Mouse (Mus musculus): ENCODE measurements around the gene Actn3. TPM values are rescaled to one million over a fixed set of nuclear protein-coding genes. Genes with fewer than 3 reads are reported as not detected.
A peak's percentile ranks its signal among the peaks of the same experiment; 100 is the strongest.
"Not testable (repeated sequence)": the region's sequence is repeated elsewhere in the genome, so short reads cannot be mapped to it uniquely, and the experiment has no call there.

Gene Actn3
- 1 to 10 TPM in 1 of 2 experiments, under 1 TPM in 1; 0.38 to 2.2 TPM for total RNA-seq (2021)

GRCm38 (mm10) chr19:4877785-4878184, at the start of gene Actn3:
Gene Actn3 (minus strand): TSS chr19:4877909.
- peak; percentile 41 for DNase-seq

GRCm38 (mm10) chr19:4925121-4925860, 47.6 kb upstream of the Actn3 start:
- no peak for DNase-seq

- no peak for DNase-seq
These were observed 41.9 kb upstream of the Actn3 start for GRCm38 (mm10) chr19:4919652-4920051.

- DNase-seq = no peak
These were observed 39.1 kb upstream of the Actn3 start for GRCm38 (mm10) chr19:4916827-4917226.

- no peak for DNase-seq
These were observed 38.4 kb upstream of the Actn3 start for GRCm38 (mm10) chr19:4915924-4916603.

GRCm38 (mm10) chr19:4909376-4909775, 31.7 kb upstream of the Actn3 start:
- no peak for DNase-seq

GRCm38 (mm10) chr19:4908107-4908506, 30.4 kb upstream of the Actn3 start:
- peak; percentile 34 for DNase-seq

GRCm38 (mm10) chr19:4905979-4906794, 28.5 kb upstream of the Actn3 start, which contains the start of gene Bbs1:
Gene Bbs1 (minus strand): TSS chr19:4906628.
- DNase-seq = peak; percentile 87

- no peak for DNase-seq
These were observed 22.2 kb upstream of the Actn3 start for GRCm38 (mm10) chr19:4899888-4900287.

- DNase-seq = no peak
These were observed 21.3 kb upstream of the Actn3 start for GRCm38 (mm10) chr19:4898972-4899371.

- no peak for DNase-seq
These were observed 19.2 kb upstream of the Actn3 start for GRCm38 (mm10) chr19:4896780-4897520.

GRCm38 (mm10) chr19:4891798-4892197, 14.1 kb upstream of the Actn3 start:
- no peak for DNase-seq

GRCm38 (mm10) chr19:4889791-4890190, 12.1 kb upstream of the Actn3 start:
- DNase-seq = peak; percentile 12

- DNase-seq = no peak
These were observed 6.3 kb upstream of the Actn3 start for GRCm38 (mm10) chr19:4883961-4884360.

- no peak for DNase-seq
These were observed 1.6 kb upstream of the Actn3 start for GRCm38 (mm10) chr19:4879324-4879703.

GRCm38 (mm10) chr19:4878405-4879323, 955 bp upstream of the Actn3 start, which contains the start of gene Zdhhc24:
Gene Zdhhc24 (plus strand): TSS chr19:4878668.
- peak; percentile 97 for DNase-seq

GRCm38 (mm10) chr19:4876755-4877154, 954 bp downstream of the Actn3 start:
- no peak for DNase-seq

- no peak for DNase-seq
These were observed 1.5 kb downstream of the Actn3 start for GRCm38 (mm10) chr19:4876241-4876640.

GRCm38 (mm10) chr19:4874613-4875012, 3.1 kb downstream of the Actn3 start:
- DNase-seq = not testable (repeated sequence)

GRCm38 (mm10) chr19:4865147-4865546, 12.6 kb downstream of the Actn3 start:
- peak; percentile 52 for DNase-seq

GRCm38 (mm10) chr19:4863048-4863447, 14.7 kb downstream of the Actn3 start:
- no peak for DNase-seq
